Mouse (Mus musculus) gastrocnemius, postnatal 10 days (tissue): Measurements from ENCODE around the gene Mapk1ip1l. TPM values are rescaled to one million over a fixed set of nuclear protein-coding genes. Genes with fewer than 3 reads are reported as not detected.
"Not testable (repeated sequence)": the region's sequence is repeated elsewhere in the genome, so short reads cannot be mapped to it uniquely, and the experiment has no call there.

ENCODE experiments used
- DNase-seq: peaks from one replicate; pipeline ENCODE4 v3.0.0; 2021; ENCODE audit warnings: mixed read lengths
- total RNA-seq, 2 experiments: library from RNA; stranded (reverse); gene quantifications; 2 replicates each; pipeline ENCODE4 v1.2.3; 2021

Gene Mapk1ip1l
- total RNA-seq, 2 experiments from 2014 or later, result 39.2 to 50.4 TPM

- no peak for DNase-seq
Observed at GRCm38 (mm10) chr14:47304814-47305405, 6.8 kb downstream of the Mapk1ip1l start.

- DNase-seq, result no peak
Observed at GRCm38 (mm10) chr14:47305933-47306332, 7.9 kb downstream of the Mapk1ip1l start.

- no peak for DNase-seq
Observed at GRCm38 (mm10) chr14:47307669-47308068, 9.6 kb downstream of the Mapk1ip1l start.

DNA sequence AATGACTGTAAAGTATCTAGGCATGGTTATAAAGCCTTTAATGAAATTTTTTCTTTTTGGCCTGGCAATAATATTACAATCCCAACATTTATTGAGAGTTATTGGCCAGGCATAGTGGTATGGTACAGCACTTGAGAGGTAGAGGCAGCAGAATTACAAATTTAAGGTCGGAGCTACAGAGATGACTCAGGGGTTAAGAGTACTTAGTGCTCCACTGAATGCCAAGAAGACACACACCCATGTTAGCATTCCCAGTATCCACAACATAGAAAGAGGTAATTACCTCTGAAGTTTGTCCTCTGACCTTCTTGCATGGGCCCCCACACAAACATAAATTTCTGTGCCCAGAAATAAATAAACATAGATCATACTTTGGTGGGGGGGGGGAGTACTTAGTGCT, 11.0 kb downstream of the Mapk1ip1l start:
- DNase-seq, result no peak

DNA sequence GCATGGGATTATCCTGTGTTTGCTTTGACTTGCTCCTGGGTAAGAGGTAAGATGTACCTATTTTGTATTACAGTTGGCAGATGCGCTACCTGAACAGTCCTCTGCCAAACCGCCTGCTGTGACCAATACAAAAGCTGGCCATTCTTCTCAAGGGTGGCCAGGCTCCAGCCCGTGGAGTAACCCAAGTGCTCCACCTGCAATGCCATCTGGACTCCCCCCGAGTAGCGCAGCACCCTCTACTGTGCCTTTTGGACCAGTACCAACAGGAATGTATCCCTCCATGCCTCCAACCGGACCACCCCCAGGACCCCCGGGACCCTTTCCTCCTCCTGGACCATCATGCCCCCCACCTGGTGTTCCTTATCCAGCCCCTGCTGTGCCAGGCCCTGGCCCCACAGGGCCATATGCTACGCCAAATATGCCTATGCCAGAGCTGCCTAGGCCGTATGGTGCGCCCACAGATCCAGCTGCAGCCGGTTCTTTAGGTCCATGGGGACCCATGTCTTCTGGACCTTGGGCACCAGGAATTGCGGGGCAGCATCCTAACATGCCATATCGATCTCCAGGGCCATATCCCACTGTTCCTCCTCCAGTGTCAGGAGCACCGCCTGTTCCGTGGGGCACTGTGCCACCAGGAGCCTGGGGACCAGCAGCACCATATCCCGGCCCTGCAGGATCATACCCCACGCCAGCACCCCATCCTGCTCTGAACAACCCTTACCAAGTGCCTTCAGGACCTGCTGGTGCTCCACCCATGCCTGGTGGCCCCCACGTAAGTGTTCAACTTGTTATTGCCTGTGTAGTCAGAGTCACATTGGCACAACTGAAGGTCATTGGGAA, 12.5 kb downstream of the Mapk1ip1l start:
- no peak for DNase-seq

GRCm38 (mm10) chr14:47319362-47319761, 21.3 kb downstream of the Mapk1ip1l start:
- no peak for DNase-seq

DNA sequence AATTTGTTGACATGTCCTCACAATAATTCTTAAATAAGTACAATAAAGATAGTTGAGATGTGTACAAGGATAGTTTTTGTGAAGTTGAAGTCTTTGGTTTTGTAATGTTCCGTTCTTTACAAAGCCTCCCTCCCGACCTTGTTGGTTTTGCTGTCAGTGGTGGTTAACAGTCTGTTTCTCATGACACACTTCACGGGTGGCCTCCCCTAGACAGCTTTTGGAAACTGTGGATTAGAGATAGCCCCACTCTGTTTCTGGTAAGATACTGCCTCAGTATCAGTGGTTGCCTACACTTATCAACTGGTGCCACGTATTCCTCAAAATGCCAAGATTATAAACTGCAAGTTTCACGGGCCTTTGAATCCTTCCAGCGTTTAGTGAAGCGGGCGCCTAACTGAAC, 23.5 kb downstream of the Mapk1ip1l start:
- not testable (repeated sequence) for DNase-seq

- no peak for DNase-seq
Observed at GRCm38 (mm10) chr14:47325965-47326761, 28.1 kb downstream of the Mapk1ip1l start.

- DNase-seq, result no peak
Observed at GRCm38 (mm10) chr14:47327347-47327746, 29.3 kb downstream of the Mapk1ip1l start.

DNA sequence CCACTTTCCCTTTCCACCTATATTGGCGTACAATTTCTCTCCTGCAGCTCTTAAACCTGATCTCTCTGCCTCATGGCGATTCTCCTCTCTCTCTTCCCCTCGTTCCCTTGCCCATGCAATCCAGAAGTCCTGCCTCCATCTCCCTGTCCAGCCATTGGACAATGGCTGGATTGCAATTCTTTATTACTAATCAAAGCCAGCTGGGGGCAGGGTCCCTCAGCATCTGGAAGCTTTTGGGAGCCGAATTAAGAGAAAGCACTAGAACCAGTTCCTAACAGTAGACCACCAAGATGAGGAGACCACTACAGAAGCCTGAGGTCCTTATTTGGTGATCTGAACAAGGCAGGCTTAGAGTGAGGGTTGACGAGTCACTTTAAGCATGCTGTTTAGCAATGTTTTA, 33.9 kb downstream of the Mapk1ip1l start:
- DNase-seq, result no peak

GRCm38 (mm10) chr14:47334819-47335218, 36.8 kb downstream of the Mapk1ip1l start:
- DNase-seq, result peak; percentile 62

GRCm38 (mm10) chr14:47335300-47335699, 37.2 kb downstream of the Mapk1ip1l start:
- no peak for DNase-seq

GRCm38 (mm10) chr14:47340231-47340925, 42.3 kb downstream of the Mapk1ip1l start:
- DNase-seq, result no peak

DNA sequence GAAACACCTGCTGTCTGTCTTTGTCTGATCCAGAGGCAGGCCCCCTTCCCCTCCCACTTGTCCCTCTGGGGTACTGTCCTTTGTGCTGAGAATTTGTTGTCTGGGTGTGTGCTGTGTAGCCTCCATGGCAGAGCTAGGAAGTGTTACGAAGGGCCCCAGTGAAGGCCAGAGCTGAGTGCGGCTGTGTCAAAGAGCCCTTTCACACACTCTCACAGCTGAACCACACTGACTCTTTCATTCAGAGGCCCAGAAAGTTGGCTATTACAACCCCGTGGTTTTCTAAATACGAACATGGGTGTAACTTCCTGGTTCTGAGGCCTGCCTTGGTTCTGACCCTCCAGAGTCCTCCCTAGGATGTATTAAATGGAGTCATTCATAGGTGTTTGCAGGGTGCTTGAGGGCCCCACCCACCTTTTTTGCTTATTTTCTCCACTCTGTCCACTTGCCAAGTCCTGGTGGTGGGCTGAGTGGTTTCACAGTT, 43.8 kb downstream of the Mapk1ip1l start:
- DNase-seq, result no peak

DNA sequence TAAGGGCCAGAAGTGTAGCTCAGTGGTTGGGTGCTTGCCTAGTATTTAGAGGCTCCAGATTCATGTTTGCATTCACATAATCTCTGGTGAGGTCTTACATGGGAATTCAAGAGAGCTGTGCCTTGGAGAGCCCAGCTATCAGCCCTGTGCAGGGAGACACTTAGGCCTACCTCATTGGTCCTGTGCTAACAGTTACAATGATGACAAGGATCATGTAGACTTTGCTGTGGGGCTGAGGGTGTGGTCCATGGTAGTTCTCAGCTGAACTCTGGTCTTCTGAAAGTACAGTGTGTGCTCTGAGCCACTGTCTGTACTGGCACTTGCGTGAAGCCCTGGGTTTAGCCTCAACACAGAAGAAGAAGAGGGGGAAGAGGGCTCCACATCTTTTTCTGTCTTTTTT, 48.6 kb downstream of the Mapk1ip1l start:
- no peak for DNase-seq

- no peak for DNase-seq
Observed at GRCm38 (mm10) chr14:47350974-47351373, 52.9 kb downstream of the Mapk1ip1l start.

DNA sequence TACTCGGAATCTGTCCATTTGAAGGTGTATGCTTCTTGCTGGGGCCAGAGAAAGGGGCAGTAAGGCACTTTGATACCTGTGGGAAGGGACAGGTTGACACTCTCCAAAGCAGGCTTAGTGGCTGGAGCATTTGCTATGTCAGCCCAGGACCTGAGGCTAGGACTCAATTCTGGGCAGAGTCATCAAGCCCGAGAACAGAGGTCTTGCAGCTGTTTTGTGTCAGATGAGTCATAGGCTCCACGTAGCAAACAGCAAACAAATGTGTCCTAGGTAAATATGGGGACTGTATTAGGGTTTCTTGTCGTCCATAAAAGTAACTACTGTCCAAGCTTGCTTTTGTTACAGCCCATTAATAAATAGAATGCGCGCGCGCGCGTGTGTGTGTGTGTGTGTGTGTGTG, 54.2 kb downstream of the Mapk1ip1l start:
- DNase-seq, result no peak

- DNase-seq, result no peak
Observed at GRCm38 (mm10) chr14:47353240-47353639, 55.2 kb downstream of the Mapk1ip1l start.

DNA sequence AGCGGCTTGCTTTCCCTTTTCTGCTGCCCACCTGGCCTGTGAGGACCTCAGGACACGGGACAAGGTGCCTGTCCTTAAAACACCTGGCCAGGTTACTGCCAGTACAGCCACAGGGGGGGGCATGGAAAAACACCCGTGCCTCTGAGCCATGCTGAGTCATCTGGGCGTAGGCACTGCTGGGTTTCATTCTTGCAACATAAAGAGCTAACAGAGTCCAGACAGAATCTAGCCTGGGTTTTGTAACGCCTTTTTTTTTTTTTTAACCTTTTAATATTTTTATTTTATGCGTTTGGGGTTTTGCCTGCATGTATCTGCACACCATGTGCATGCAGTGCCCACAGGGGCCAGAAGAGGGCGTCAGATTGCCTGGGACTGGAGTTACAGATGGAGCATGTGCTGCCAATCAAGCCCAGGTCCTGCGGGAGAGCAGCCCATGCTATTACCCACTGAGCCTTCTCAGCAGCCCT, 56.1 kb downstream of the Mapk1ip1l start:
- no peak for DNase-seq

GRCm38 (mm10) chr14:47354948-47355347, 56.9 kb downstream of the Mapk1ip1l start:
- DNase-seq, result no peak

GRCm38 (mm10) chr14:47356622-47357021, 58.6 kb downstream of the Mapk1ip1l start:
- DNase-seq, result no peak

GRCm38 (mm10) chr14:47359610-47360009, 61.5 kb downstream of the Mapk1ip1l start:
- DNase-seq, result no peak
